Mouse (Mus musculus) cerebellum, adult 9-11 months (tissue): Measurements from ENCODE around the gene Dock2.
"Not testable (repeated sequence)": the region's sequence is repeated elsewhere in the genome, so short reads cannot be mapped to it uniquely, and the experiment has no call there.

ENCODE experiments used
- DNase-seq: peaks from one replicate; pipeline ENCODE4 v3.0.0; 2022

Dock2 gene

GRCm38 (mm10) chr11:34276363-34277046 is 507.2 kb downstream of the Dock2 start:
- DNase-seq = no peak

GRCm38 (mm10) chr11:34275941-34276340 is 507.8 kb downstream of the Dock2 start:
- DNase-seq = no peak

- no peak for DNase-seq
These were observed 511.7 kb downstream of the Dock2 start for GRCm38 (mm10) chr11:34272016-34272415.

DNA sequence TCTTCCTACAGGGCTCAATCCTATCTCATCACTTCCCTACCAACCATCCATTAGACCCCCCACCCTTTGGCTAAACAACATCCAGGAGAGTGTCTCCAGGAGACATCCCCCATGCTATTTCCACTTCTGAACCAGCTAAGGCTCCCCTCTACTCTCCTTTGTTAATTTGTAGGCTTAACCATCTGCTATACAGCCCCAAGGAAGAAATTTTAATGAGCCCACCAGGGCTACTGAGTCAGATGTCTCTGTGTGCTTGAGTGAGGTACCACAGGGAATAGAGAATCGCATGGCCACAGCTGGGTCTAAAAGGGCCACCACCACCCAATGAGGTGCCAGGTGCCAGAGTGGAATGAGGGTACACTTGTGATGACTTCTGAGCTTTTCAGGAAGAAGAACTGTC is 519.6 kb downstream of the Dock2 start:
- DNase-seq = no peak

DNA sequence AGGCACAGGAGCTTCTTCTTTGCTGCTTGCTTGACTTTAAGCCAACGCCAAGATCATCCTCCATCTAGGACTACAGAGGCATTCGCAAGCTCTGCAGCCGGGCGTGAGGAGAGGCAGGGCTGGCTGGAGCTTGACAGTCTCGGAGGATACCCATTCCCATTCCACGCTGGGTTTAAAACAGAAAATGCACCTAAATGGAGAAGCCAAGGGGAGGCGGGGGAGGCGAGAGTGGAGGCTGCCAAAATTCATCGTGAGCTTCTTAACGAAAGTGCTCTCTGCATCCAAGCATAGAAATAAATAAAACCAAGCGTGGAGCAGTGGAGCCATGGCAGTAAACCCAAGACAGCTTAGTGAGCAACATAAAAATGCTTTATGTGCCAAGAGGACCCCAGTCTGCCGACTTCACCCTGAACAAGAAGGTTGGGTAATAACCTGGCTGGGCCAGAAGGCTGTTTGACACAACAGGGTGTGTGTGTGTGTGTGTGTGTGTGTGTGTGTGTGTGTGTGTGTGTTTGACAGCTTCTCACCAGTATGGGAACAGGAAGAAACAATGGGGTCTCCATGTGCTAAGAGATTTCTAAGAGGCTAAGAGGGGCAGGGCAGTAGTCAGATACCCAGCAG is 524.7 kb downstream of the Dock2 start:
- no peak for DNase-seq

GRCm38 (mm10) chr11:34257548-34258189 is 526.0 kb downstream of the Dock2 start:
- DNase-seq = no peak

GRCm38 (mm10) chr11:34242979-34243378 is 540.7 kb downstream of the Dock2 start:
- no peak for DNase-seq

DNA sequence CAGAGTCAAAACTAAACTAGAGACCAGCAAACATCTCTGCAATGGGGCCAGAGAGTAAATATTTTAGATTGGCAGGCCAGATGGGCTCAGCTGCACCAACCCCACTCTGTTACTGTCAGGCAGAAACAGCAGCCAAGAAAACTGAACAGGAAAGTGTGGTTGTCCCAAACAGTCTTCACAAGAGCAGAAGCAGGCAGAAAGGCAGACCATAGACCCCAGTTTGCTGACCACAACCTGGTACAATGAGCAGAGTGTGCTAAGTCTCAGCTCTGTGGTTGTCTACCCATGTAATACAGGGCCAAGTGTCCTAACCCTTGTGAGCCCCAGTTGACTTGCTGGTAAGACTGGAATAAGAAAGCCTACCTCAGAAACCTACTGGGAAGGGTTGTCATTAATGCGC is 543.4 kb downstream of the Dock2 start:
- no peak for DNase-seq

DNA sequence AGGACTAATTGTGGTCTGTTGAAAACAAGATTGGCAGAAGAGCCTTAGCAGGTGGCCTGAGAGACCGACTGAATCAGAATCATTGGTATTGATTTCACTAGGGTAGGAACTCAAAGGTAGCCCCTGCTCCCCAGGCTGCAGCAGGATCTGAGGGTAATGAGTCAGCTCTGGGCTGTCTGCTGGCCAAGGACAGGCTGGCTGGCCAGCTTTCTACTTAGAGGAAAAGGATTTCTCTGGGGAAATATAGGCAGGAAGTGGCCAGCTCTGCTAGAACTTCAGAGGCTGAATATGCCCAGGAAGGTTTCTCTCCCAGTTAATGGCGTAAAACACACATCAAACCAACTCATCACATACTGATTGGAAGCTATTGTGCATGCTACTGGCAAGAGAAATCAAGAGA is 544.0 kb downstream of the Dock2 start:
- no peak for DNase-seq

DNA sequence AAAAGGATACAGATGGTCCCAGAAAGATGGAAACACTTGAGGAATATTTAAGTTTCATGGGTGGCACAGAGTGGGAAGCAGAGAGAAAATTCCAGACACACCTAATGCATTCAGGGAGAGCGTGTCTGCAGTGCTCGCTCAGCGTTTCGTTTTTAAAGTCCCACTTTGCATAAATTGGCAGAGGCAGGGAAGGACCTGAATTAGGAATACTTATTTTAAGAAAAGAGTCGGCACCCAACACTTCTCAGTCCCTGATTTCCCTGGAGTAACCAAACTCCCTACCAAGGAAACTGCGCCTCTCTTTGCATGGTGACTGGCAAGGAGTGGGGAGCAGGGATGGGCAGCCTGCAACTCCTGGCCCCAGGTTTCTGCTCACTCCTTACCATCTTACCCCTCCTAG is 546.8 kb downstream of the Dock2 start:
- DNase-seq = no peak

- DNase-seq = no peak
These were observed 547.5 kb downstream of the Dock2 start for GRCm38 (mm10) chr11:34236091-34236759.

- peak; percentile 13 for DNase-seq
These were observed 554.8 kb downstream of the Dock2 start for GRCm38 (mm10) chr11:34228758-34229364.

GRCm38 (mm10) chr11:34227180-34227579 is 556.5 kb downstream of the Dock2 start:
- no peak for DNase-seq

DNA sequence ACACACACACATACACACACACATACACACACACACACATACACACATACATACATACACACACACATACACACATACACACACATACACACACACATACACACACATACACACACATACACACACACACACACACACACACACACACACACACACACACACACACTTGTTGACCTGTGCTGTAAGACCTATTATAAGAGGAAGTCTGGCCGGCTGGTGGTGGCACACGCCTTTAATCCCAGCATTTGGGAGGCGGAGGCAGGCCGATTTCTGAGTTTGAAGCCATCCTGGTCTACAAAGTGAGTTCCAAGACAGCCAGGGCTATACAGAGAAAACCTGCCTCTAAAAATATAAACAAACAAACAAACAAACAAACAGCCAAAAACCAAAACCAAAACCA is 563.1 kb downstream of the Dock2 start:
- DNase-seq = not testable (repeated sequence)

- DNase-seq = peak; percentile 44
These were observed 570.8 kb downstream of the Dock2 start for GRCm38 (mm10) chr11:34212853-34213252.

GRCm38 (mm10) chr11:34207989-34208388 is 575.7 kb downstream of the Dock2 start, which contains the start of gene Foxi1:
Gene Foxi1, minus strand, starts transcription at chr11:34208089.
- no peak for DNase-seq

- no peak for DNase-seq
These were observed 580.9 kb downstream of the Dock2 start for GRCm38 (mm10) chr11:34202769-34203168.

GRCm38 (mm10) chr11:34195142-34195541 is 588.5 kb downstream of the Dock2 start:
- DNase-seq = no peak

GRCm38 (mm10) chr11:34194158-34194941 is 589.3 kb downstream of the Dock2 start:
- no peak for DNase-seq

DNA sequence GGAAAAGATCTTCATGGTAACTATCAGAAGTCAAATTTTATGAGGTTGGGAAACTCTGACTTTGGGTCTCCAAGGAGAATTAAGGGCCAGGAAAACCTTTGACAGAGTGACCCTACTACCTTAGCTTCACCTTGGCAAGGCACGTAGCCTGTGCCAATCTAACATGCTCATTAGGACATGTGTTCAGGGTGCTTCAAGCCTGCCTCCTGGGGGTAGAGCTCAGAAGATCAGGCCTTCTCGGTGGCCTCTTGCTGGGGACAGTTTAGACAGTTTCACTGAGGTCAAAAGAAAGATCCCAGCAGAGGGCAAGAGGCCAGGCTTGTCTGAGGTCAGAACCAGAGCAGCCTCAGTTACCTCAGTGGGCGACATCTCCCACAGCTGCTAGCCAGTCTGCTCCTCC is 590.0 kb downstream of the Dock2 start:
- DNase-seq = no peak

GRCm38 (mm10) chr11:34184266-34184665 is 599.4 kb downstream of the Dock2 start:
- DNase-seq = no peak
